Mouse (Mus musculus): ENCODE results near the gene Rnf222.

The Rnf222 gene

DNA sequence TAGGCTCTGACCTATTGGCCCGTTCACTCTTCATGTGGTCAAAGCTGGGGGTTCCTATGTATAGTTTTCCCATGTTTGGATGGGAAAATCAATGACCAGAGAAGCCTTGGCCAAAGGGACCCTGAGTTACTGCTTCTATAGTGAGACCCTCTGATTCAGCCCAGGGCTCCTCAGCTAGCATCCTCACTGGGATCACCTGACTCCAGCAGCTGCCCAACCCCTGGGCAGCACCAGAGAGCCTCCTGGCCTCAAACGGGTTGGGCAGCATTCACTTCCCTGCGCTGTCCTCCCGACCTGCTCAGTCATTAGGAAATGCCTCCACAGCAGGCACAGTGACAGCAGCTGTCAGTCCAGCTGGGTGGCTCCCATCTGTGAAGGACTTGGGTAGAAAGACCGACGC lies at the start of gene Rnf222:
Gene Rnf222 (plus strand): TSS at position 301 of the 400 bp plus-strand sequence.
- no peak for DNase-seq (ENCODE audit: low spot score)

DNA sequence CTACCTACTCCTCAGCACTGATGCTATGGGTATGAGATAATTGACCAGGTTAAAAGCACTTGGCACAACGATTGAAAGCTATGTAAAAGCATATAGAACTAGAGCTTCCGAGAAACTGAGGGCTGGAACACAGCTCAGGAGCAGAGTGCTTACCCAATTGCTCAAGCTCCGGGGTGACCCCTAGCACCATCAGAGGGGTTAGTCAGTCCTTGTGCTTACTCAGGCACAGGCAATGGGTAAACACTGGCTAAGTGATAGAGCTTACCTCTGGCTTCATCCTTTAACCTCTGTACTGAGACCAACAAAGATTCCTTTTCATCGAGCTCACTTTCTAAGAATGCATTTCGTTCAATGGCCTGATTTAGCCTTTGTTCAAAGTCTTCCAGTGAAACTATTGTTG lies 48.7 kb upstream of the Rnf222 start:
- no peak for DNase-seq (ENCODE audit: low spot score)

DNA sequence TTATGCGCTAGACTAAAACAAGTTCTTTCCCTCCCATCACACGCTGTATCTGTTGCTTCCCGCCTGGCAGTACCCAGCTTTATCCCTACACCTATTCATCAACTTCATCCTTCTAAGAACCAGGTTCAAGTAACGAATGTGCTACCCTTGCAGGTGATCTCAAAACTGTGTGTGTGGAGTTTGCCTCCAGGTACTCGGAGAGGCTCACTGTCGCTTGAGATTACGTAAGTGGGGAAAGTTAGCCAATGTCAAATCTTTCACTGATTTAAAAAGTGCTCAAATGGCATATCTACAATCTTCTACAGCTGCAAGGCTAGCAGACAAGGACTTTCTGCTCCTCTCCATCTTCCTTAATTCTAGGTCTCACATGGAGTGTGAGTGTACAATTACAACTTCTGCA lies 37.5 kb upstream of the Rnf222 start:
- no peak for DNase-seq (ENCODE audit: low spot score)

DNA sequence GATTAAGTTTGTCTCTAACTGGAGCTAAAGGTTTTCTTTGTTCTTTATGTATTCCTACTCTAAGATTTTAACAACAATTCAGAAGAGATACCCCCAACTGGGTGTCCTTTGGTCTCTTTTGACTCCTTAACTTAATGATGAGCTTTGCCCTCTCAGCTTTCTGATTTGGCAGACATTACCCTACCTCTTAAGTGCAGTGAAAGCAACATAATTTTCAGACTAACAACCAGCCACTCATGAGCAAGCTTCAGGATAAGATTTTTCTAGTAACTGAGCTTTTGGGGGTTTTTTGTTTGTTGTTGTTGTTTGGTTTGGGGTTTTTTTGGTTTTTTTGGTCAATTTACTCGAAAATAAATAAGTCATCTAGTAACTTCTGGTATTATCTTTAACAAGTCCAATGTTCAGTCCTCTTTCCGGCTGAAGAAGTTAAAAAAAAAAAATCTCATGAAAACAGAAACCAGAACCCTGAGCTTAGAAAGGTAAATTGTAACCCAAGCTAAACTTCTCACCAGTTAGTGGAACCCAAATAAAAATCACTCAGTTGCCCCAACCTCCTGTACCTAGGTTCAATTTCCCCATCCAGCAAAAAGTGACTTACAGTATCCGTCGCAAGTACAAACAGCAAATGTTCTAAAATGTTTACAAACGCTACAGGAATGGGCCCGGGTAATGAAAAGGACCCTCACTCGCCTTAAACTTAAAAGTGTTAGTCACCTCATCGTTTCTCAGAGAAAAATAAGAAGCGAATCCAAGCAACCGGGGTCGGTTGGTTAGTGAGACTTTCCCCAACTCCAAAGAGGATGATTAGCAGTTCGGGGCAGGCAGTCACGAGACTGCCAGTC lies 36.5 kb upstream of the Rnf222 start:
- no peak for DNase-seq (ENCODE audit: low spot score)

GRCm38 (mm10) chr11:68852486-68852901 lies 35.9 kb upstream of the Rnf222 start:
- DNase-seq (ENCODE audit: low spot score): peak; percentile 58

DNA sequence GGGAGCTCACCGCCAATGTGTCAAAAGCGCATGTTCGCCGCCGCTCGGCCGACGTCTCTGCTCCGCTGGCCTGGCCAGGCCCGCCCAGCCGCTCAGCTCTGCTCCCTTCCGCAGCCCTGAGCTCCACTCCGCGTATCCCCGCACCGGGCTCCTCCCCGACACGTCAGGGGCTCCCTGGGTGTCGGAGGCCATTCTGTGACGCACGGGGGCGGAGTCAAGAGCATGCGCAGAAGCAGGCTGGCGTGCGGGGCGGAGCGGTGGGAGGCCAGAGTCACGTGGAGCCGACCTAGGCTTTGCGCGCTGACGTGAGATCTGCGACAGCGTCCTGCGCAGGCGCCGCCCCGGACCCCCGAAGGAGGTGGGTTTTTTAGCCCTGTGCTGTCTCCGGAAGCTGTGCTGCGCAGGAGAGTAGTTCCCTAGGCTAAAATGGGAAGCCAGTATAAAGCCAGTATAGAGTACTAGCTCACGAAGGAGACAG lies 35.4 kb upstream of the Rnf222 start:
- DNase-seq (ENCODE audit: low spot score): peak; percentile 100

GRCm38 (mm10) chr11:68853611-68854401 lies 34.5 kb upstream of the Rnf222 start:
- no peak for DNase-seq (ENCODE audit: low spot score)

GRCm38 (mm10) chr11:68854621-68855020 lies 33.7 kb upstream of the Rnf222 start:
- DNase-seq (ENCODE audit: low spot score): no peak

- DNase-seq (ENCODE audit: low spot score): no peak
Measured at GRCm38 (mm10) chr11:68857329-68857728, 31.0 kb upstream of the Rnf222 start.

DNA sequence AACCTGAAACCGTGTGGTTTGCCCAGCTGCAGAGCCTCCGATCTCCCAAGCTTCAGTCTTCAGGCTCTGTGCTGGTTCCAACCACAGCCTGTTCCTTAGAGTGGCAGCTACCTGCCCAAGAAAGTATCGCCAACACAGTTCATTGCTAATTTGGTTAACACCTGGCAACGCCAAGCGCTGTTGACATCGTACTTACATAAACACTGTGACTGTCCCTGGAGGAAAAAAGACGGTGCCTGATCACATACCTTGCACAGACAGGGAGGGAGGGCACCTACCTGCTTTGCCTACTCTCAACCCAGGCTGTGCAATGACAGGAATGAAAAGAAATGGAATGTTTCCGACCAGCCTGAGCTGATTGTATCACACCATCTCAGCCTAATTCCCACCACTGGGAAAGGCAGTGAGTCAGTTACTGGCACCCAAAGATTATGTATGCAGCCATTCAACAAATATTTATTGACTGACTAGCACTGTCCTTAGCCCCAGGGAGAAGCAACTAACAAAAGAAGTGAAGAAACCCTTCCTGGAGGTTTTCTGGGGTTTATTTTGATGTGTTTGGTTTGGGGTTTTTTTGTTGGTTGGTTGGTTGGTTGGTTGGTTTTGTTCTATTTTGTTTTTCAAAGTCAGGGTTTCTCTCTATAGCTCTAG lies 28.3 kb upstream of the Rnf222 start:
- no peak for DNase-seq (ENCODE audit: low spot score)

GRCm38 (mm10) chr11:68862260-68862659 lies 26.1 kb upstream of the Rnf222 start:
- no peak for DNase-seq (ENCODE audit: low spot score)

- DNase-seq (ENCODE audit: low spot score): no peak
Measured at GRCm38 (mm10) chr11:68863631-68864091, 24.7 kb upstream of the Rnf222 start.

GRCm38 (mm10) chr11:68864544-68865189 lies 23.7 kb upstream of the Rnf222 start:
- peak; percentile 54 for DNase-seq (ENCODE audit: low spot score)

- no peak for DNase-seq (ENCODE audit: low spot score)
Measured at GRCm38 (mm10) chr11:68871277-68871676, 17.1 kb upstream of the Rnf222 start.

DNA sequence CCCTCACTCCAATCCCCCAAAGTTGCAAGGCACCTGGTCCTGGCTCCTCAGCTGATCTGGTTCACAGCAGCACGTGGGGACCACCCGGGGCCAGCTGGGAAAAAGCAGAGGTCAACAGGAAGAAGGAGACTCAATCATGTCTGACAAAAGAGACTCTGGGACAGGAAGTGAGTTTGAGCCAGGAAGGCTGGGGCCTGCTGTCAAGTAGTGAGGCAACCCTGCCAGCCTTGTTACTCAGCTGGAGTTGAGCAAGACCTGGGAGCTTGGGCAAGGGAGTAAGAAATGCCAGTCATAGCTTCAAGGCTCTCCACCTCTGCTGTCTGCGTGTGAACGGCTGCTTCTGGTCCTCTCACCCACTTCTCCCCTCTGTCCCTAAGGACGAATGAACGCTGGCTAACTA lies 16.6 kb upstream of the Rnf222 start, which contains the start of gene Ndel1:
Gene Ndel1 (minus strand): TSS at position 111 of the 400 bp plus-strand sequence.
- DNase-seq (ENCODE audit: low spot score): no peak

DNA sequence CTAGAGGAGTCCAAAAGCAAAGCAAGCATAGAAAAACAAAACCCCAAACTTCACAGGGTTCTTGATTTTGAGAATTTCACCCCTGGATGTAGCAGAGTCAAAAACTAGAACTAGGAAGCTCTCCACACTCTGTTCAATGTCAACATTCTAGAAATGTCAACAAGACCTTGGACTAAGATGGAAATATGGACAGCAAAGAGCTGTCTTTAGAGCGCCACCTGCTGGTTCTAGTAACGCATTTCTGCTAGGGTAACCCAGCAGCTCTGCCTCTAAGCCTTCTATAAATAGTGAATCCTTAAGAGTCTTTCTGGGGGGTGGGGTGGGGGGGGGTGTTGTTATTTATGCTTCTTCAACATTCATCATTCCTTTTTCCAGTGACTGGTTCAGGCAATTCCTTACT lies 13.5 kb upstream of the Rnf222 start:
- peak; percentile 55 for DNase-seq (ENCODE audit: low spot score)

- DNase-seq (ENCODE audit: low spot score): no peak
Measured at GRCm38 (mm10) chr11:68878811-68879210, 9.5 kb upstream of the Rnf222 start.

DNA sequence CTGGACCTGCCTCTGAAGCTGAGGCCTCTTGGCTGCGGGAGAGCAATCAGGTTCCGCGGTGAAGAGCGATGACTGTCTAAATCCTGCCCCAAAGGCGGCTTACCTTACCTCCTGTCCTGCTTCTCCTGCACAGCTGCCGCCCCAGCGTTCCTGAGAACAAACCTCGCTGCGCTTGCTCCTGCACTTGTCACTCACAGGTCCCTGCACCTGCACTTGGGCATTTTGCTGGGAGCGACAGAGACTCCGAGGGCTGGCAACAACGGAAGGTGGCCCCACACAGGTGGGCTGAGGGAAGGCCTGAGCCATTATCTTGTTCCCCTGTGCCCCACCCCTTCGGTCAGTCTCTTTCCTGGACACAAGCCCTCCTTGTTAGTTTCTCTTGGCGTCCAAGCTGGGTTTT lies 6.2 kb upstream of the Rnf222 start:
- DNase-seq (ENCODE audit: low spot score): no peak

DNA sequence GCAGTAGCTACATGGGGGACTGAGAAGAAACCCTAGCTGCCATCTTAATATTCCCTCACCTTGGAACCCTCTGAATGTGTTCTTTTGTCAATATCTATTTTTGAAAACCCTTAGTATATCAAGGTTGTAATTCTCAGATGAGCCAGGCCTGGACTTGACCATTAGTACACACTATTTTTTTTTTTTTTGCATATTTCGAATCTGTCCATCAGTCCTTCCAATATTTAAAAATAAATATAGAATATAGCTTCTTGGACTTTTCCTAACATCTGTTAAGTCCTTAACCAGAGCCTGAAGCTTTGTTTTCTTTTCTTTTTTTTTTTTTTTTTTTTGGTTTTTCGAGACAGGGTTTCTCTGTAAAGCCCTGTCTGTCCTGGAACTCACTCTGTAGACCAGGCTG lies 4.5 kb upstream of the Rnf222 start:
- DNase-seq (ENCODE audit: low spot score): no peak

- DNase-seq (ENCODE audit: low spot score): no peak
Measured at GRCm38 (mm10) chr11:68884368-68884767, 4.0 kb upstream of the Rnf222 start.

DNA sequence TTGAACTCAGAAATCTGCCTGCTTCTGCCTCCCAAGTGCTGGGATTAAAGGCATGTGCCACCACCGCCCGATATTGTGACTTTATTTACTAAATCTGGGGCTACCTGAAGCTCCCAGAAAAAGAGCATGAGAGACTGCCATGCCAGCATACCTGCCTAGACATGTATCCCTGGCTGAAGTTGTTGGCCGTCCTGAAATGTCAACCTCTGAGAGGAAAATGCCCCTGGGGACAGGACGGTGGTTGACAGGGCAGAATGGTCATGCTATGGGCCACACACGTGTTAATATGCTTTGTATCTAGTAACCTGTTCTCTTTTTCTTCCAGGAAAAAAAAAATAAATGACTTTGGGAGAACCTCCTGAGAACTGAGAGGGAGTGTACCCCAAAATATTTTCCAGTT lies 2.3 kb upstream of the Rnf222 start:
- no peak for DNase-seq (ENCODE audit: low spot score)

- DNase-seq (ENCODE audit: low spot score): no peak
Measured at GRCm38 (mm10) chr11:68888653-68889052, 300 bp downstream of the Rnf222 start.
